Mouse (Mus musculus) erythroblast, embryonic 14.5 days (primary cell): Measurements from ENCODE around the gene Tgm4.

ENCODE experiments used
- GATA1 ChIP-seq: IDR thresholded peaks from 2 replicates; pipeline ENCODE4 v1.6.1; 2012; ENCODE audit warnings: low read length, inconsistent platforms, mixed read lengths
- TAL1 ChIP-seq: IDR thresholded peaks from 3 replicates; pipeline ENCODE4 v1.6.1; 2012; ENCODE audit warnings: low read length, inconsistent platforms, mixed read lengths

DNA sequence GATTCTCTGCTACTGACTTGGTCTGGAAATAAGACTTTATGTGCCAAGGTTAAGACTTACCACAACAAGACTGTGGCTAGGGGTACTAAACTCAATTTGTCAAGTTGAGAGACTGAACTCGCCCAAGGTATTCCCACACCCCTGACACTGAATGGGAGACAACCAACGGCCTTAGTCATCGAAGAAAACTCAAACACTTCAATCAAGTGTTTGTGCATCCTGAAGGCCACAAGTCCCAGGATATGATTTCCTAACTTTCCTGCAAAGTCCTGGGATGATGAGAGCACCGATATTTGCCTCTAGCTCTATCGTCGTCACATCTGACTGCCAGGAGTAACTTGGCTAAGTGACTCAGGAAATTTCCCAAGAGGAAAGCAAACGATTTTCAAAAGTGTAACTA is 74.7 kb downstream of the Tgm4 start:
- no peak for TF ChIP-seq GATA1
- no peak for TF ChIP-seq TAL1
